Mouse (Mus musculus): ENCODE measurements around the gene Osbp. TPM values are rescaled to one million over a fixed set of nuclear protein-coding genes. Genes with fewer than 3 reads are reported as not detected.

Gene Osbp
- polyA plus RNA-seq, 1 experiment from 2014 or later, result 7.6 TPM

GRCm38 (mm10) chr19:12008410-12009380 is 43.0 kb downstream of the Osbp start:
- Histone ChIP-seq H3K9ac (replicated peaks; ENCODE audit: low read depth, low read length) (no peak overlapping the region), H3K4me1 (ENCODE audit: control insufficient read depth, insufficient read depth, low read length) (peaks cover 9% of the 10 kb centered on the region; the same call in 1 of the 2 replicates), H3K9me3 (ENCODE audit: control insufficient read depth, low read length) (no peaks in the 10 kb centered on the region), H3K36me3 (ENCODE audit: control insufficient read depth, insufficient read depth, low read length) (no peaks in the 10 kb centered on the region), H3K27ac (ENCODE audit: low read depth, low read length) (no peak overlapping the region), H3K27me3 (ENCODE audit: control insufficient read depth, insufficient read depth, low read length) (no peaks in the 10 kb centered on the region), H3K4me2 (ENCODE audit: low read depth, low read length) (no peak overlapping the region), H3K4me3 (ENCODE audit: low read depth, low read length) (no peak overlapping the region)
- ATAC-seq (ENCODE audit: low read depth), result no peak
- WGBS, result 25% methylated on average over 17 of the region's 17 CpGs

GRCm38 (mm10) chr19:12009501-12010280 is 44.0 kb downstream of the Osbp start:
- no peaks in the 10 kb centered on the region for H3K36me3 ChIP-seq (ENCODE audit: control insufficient read depth, insufficient read depth, low read length)
- peak overlapping the region; percentile 67 for H3K9ac ChIP-seq (replicated peaks; ENCODE audit: low read depth, low read length)
- peak overlapping the region; percentile 80 for H3K27ac ChIP-seq (ENCODE audit: low read depth, low read length)
- ATAC-seq (ENCODE audit: low read depth), result peak; percentile 7; the same call in 1 of the 2 replicates
- peak overlapping the region; percentile 45 for H3K4me3 ChIP-seq (ENCODE audit: low read depth, low read length)
- H3K4me1 ChIP-seq (ENCODE audit: control insufficient read depth, insufficient read depth, low read length), result peaks cover 5% of the 10 kb centered on the region; the same call in 1 of the 2 replicates
- peak overlapping the region; percentile 68 for H3K4me2 ChIP-seq (ENCODE audit: low read depth, low read length)
- under 1% methylated on average over 24 of the region's 24 CpGs for whole genome bisulfite sequencing
- no peaks in the 10 kb centered on the region for H3K27me3 ChIP-seq (ENCODE audit: control insufficient read depth, insufficient read depth, low read length)
- H3K9me3 ChIP-seq (ENCODE audit: control insufficient read depth, low read length), result no peaks in the 10 kb centered on the region

- Histone ChIP-seq H3K4me2 (ENCODE audit: low read depth, low read length) (peak overlapping the region; percentile 68), H3K27ac (ENCODE audit: low read depth, low read length) (peak overlapping the region; percentile 80), H3K27me3 (ENCODE audit: control insufficient read depth, insufficient read depth, low read length) (no peaks in the 10 kb centered on the region), H3K9me3 (ENCODE audit: control insufficient read depth, low read length) (no peaks in the 10 kb centered on the region), H3K9ac (replicated peaks; ENCODE audit: low read depth, low read length) (peak overlapping the region; percentile 67), H3K4me3 (ENCODE audit: low read depth, low read length) (peak overlapping the region; percentile 45), H3K36me3 (ENCODE audit: control insufficient read depth, insufficient read depth, low read length) (no peaks in the 10 kb centered on the region), H3K4me1 (ENCODE audit: control insufficient read depth, insufficient read depth, low read length) (0 out of 2 replicates have a peak, but pooled peaks cover 3% of the 10 kb centered on the region)
- under 1% methylated on average over 24 of the region's 24 CpGs for WGBS
- ATAC-seq (ENCODE audit: low read depth), result peak; percentile 25
Observed at GRCm38 (mm10) chr19:12010281-12010771, 44.6 kb downstream of the Osbp start.

DNA sequence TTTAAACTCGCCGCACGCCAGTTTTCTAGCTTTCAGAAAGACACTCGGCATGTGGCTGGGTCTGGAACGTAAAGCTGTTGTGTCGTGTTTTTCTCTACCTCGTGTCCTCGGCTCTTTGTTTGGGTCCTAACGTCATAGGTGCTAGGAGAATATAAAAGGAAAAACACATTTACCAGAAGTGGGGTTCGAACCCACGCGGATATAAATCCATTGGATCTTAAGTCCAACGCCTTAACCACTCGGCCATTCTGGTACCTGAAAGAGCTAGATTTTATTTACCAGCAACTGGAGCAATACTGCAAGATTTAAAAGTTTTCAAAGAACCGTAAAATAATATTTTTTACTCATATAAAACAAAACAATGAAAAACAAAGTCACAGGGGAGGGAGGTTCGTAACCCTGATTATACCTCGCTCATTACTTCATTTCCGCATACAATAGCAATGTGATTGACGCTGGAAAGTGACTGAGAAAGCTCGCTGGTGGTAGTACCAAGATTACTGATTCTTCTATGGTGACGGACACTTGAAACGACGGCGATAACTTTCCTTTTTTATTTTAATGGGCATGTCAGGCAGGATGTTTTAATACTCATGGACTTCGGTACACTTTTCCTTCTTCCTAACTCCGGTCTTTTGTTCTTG is 45.3 kb downstream of the Osbp start:
- peak overlapping the region; percentile 68 for H3K4me2 ChIP-seq (ENCODE audit: low read depth, low read length)
- 0 out of 2 replicates have a peak, but pooled peaks cover 3% of the 10 kb centered on the region for H3K4me1 ChIP-seq (ENCODE audit: control insufficient read depth, insufficient read depth, low read length)
- H3K36me3 ChIP-seq (ENCODE audit: control insufficient read depth, insufficient read depth, low read length), result no peaks in the 10 kb centered on the region
- H3K9ac ChIP-seq (replicated peaks; ENCODE audit: low read depth, low read length), result peak overlapping the region; percentile 67
- H3K27me3 ChIP-seq (ENCODE audit: control insufficient read depth, insufficient read depth, low read length), result no peaks in the 10 kb centered on the region
- no peaks in the 10 kb centered on the region for H3K9me3 ChIP-seq (ENCODE audit: control insufficient read depth, low read length)
- ATAC-seq (ENCODE audit: low read depth), result peak; percentile 79
- 0% methylated on average over 26 of the region's 26 CpGs for WGBS
- H3K4me3 ChIP-seq (ENCODE audit: low read depth, low read length), result peak overlapping the region; percentile 45
- H3K27ac ChIP-seq (ENCODE audit: low read depth, low read length), result peak overlapping the region; percentile 80

- H3K4me2 ChIP-seq (ENCODE audit: low read depth, low read length), result peak overlapping the region; percentile 68
- 0 out of 2 replicates have a peak overlapping the region, but pooled peaks have one; percentile 55 for H3K27ac ChIP-seq (ENCODE audit: low read depth, low read length)
- H3K36me3 ChIP-seq (ENCODE audit: control insufficient read depth, insufficient read depth, low read length), result no peaks in the 10 kb centered on the region
- peak; percentile 86 for ATAC-seq (ENCODE audit: low read depth)
- peak overlapping the region; percentile 45 for H3K4me3 ChIP-seq (ENCODE audit: low read depth, low read length)
- WGBS, result under 1% methylated on average over 49 of the region's 49 CpGs
- H3K9ac ChIP-seq (replicated peaks; ENCODE audit: low read depth, low read length), result 0 out of 2 replicates have a peak overlapping the region, but pooled peaks have one; percentile 28
- H3K4me1 ChIP-seq (ENCODE audit: control insufficient read depth, insufficient read depth, low read length), result 0 out of 2 replicates have a peak, but pooled peaks cover 1% of the 10 kb centered on the region
- H3K27me3 ChIP-seq (ENCODE audit: control insufficient read depth, insufficient read depth, low read length), result no peaks in the 10 kb centered on the region
- no peaks in the 10 kb centered on the region for H3K9me3 ChIP-seq (ENCODE audit: control insufficient read depth, low read length)
Observed at GRCm38 (mm10) chr19:12011560-12012556, 46.1 kb downstream of the Osbp start.

GRCm38 (mm10) chr19:12012615-12013014 is 46.9 kb downstream of the Osbp start:
- H3K9me3 ChIP-seq (ENCODE audit: control insufficient read depth, low read length), result no peaks in the 10 kb centered on the region
- no peaks in the 10 kb centered on the region for H3K27me3 ChIP-seq (ENCODE audit: control insufficient read depth, insufficient read depth, low read length)
- ATAC-seq (ENCODE audit: low read depth), result no peak
- peak overlapping the region; percentile 45 for H3K4me3 ChIP-seq (ENCODE audit: low read depth, low read length)
- no peak overlapping the region for H3K27ac ChIP-seq (ENCODE audit: low read depth, low read length)
- no peaks in the 10 kb centered on the region for H3K36me3 ChIP-seq (ENCODE audit: control insufficient read depth, insufficient read depth, low read length)
- WGBS, result 1% methylated on average over 10 of the region's 10 CpGs
- H3K9ac ChIP-seq (replicated peaks; ENCODE audit: low read depth, low read length), result no peak overlapping the region; the same call in 1 of the 2 replicates
- H3K4me1 ChIP-seq (ENCODE audit: control insufficient read depth, insufficient read depth, low read length), result no peaks in the 10 kb centered on the region
- peak overlapping the region; percentile 68 for H3K4me2 ChIP-seq (ENCODE audit: low read depth, low read length)

DNA sequence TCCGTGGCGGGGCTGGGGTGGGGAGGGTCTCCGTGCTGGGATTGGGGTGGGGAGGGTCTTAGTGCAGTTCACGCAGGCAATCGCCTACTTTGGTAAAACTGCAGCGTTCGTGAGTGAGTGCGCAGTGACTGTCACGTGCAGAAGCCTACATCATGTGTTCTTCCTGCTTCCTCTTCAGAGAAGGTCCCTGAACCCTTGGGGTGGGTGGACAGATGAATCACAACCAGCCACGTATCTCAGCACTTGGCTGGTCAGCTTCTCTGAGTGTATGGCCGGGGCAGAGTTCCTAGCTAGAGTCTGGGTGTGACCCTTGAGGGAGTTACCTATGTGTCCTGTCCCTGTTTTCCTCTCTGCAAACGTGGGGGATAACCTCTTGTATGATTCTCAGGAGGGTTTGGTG is 47.5 kb downstream of the Osbp start:
- Histone ChIP-seq H3K36me3 (ENCODE audit: control insufficient read depth, insufficient read depth, low read length) (no peaks in the 10 kb centered on the region), H3K9ac (replicated peaks; ENCODE audit: low read depth, low read length) (no peak overlapping the region; the same call in 1 of the 2 replicates), H3K27me3 (ENCODE audit: control insufficient read depth, insufficient read depth, low read length) (no peaks in the 10 kb centered on the region), H3K9me3 (ENCODE audit: control insufficient read depth, low read length) (no peaks in the 10 kb centered on the region), H3K27ac (ENCODE audit: low read depth, low read length) (no peak overlapping the region), H3K4me2 (ENCODE audit: low read depth, low read length) (peak overlapping the region; percentile 68), H3K4me1 (ENCODE audit: control insufficient read depth, insufficient read depth, low read length) (no peaks in the 10 kb centered on the region), H3K4me3 (ENCODE audit: low read depth, low read length) (peak overlapping the region; percentile 45)
- no peak for ATAC-seq (ENCODE audit: low read depth)
- WGBS, result under 1% methylated on average over 10 of the region's 12 CpGs
